Mouse (Mus musculus) cerebellum, adult 18-20 months (tissue): ENCODE measurements around the gene Six1.
A peak's percentile ranks its signal among the peaks of the same experiment; 100 is the strongest.
"Not testable (repeated sequence)": the region's sequence is repeated elsewhere in the genome, so short reads cannot be mapped to it uniquely, and the experiment has no call there.

Source experiments
- DNase-seq, 2 experiments: peaks; one replicate each; pipeline ENCODE4 v3.0.0; 2021

Six1 gene

GRCm38 (mm10) chr12:73032665-73033064 lies 21.0 kb downstream of the Six1 start:
- no peak for DNase-seq

- DNase-seq, result no peak
Observed at GRCm38 (mm10) chr12:73031315-73031714, 22.4 kb downstream of the Six1 start.

GRCm38 (mm10) chr12:73025490-73025889 lies 28.2 kb downstream of the Six1 start:
- DNase-seq, result no peak

- peak; percentile 61 to 74 for DNase-seq
Observed at GRCm38 (mm10) chr12:73020941-73021340, 32.7 kb downstream of the Six1 start.

- no peak for DNase-seq
Observed at GRCm38 (mm10) chr12:73020422-73020821, 33.3 kb downstream of the Six1 start.

GRCm38 (mm10) chr12:73018838-73019237 lies 34.8 kb downstream of the Six1 start:
- DNase-seq, result no peak

GRCm38 (mm10) chr12:73016171-73016570 lies 37.5 kb downstream of the Six1 start:
- DNase-seq, result no peak

GRCm38 (mm10) chr12:73014311-73014710 lies 39.4 kb downstream of the Six1 start:
- DNase-seq, result no peak

GRCm38 (mm10) chr12:73012824-73013223 lies 40.9 kb downstream of the Six1 start:
- DNase-seq, result no peak

GRCm38 (mm10) chr12:73012136-73012785 lies 41.4 kb downstream of the Six1 start:
- no peak for DNase-seq

- DNase-seq, result not testable (repeated sequence)
Observed at GRCm38 (mm10) chr12:73002903-73003302, 50.8 kb downstream of the Six1 start.

GRCm38 (mm10) chr12:73002281-73002680 lies 51.4 kb downstream of the Six1 start:
- DNase-seq, result peak; percentile 4

- DNase-seq, result no peak
Observed at GRCm38 (mm10) chr12:72998105-72999001, 55.3 kb downstream of the Six1 start.

- no peak for DNase-seq
Observed at GRCm38 (mm10) chr12:72996646-72997045, 57.0 kb downstream of the Six1 start.
